23 mouse cellular contexts compared by ENCODE assay signal in genomic region chr3:137686932-137687331, GRCm38 (mm10). TPM values are rescaled to one million over a fixed set of nuclear protein-coding genes. Genes with fewer than 3 reads are reported as not detected.
"Had no signal": no experiment of that assay in that cellular context is flagged by ENCODE, and none has a peak within 500 bp of the region (broad histone marks: within the 10 kb centered on the region; RNA-seq: fewer than 3 reads in every experiment).

No protein-coding gene starts in this region.

- DNase-seq: retina, postnatal 1 day; right cerebral cortex, adult 18-20 months; right cerebral cortex, postnatal 14 days; right cerebral cortex, postnatal 25 days; right cerebral cortex, postnatal 4 days; spleen, adult 18-20 months; thymus, adult 18-20 months; thymus, adult 2 months; thymus, postnatal 14 days; thymus, postnatal 25 days; thymus, postnatal 36 days; thymus, postnatal 4 days had no signal

- H3K9me3 ChIP-seq: neural tube, embryonic 15.5 days; stomach, embryonic 15.5 days had no signal

- H3K27me3 ChIP-seq: neural tube, embryonic 15.5 days; stomach, embryonic 15.5 days had no signal

- H3K4me2 ChIP-seq: neural tube, embryonic 15.5 days; stomach, embryonic 15.5 days had no signal

- H3K4me3 ChIP-seq: neural tube, embryonic 15.5 days; stomach, embryonic 15.5 days had no signal

- H3K9ac ChIP-seq: neural tube, embryonic 15.5 days; stomach, embryonic 15.5 days had no signal

- H3K27ac ChIP-seq: neural tube, embryonic 15.5 days; stomach, embryonic 15.5 days; stomach, postnatal 0 days had no signal

- H3K4me1 ChIP-seq: stomach, embryonic 15.5 days had no signal

- H3K36me3 ChIP-seq: neural tube, embryonic 15.5 days; stomach, embryonic 15.5 days had no signal

RNA-seq across cellular contexts. Expression of gene Gm21962, which starts 15.6 kb away (rescaled TPM):
- polyA plus RNA-seq: neural tube, embryonic 14.5 days; neural tube, embryonic 15.5 days; small intestine, adult 2 months; spleen, adult 2 months; stomach, embryonic 14.5 days; stomach, embryonic 15.5 days; stomach, embryonic 16.5 days; stomach, postnatal 0 days; testis, adult 2 months; thymus, adult 2 months; thymus, postnatal 0 days; urinary bladder, adult 2 months had no signal
